ENCODE assay signal across 8 mouse cellular contexts in the genomic region with DNA sequence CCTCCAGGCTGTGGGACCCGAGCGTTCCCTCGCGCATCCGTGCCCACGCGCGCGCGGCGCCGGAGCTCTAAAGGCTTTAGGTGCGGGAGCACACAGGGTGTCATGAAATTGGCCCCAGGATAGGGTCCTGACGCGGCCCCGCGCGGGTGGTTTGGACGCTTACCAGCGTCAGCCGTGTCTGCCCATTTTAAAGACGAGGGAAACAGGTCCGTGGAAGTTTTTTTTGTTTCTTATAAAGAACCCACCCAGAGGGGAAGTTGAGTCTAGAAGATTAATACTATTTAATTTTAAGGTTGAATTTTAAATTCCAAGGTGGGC. TPM values are rescaled to one million over a fixed set of nuclear protein-coding genes. Genes with fewer than 3 reads are reported as not detected.
A peak's percentile ranks its signal among the peaks of the same experiment; 100 is the strongest.
DNase-seq lines count a peak whose midpoint lies in the region; ATAC-seq and TF ChIP-seq lines count a peak whose summit lies in the region.

No protein-coding gene starts in this region.

- H3K9ac ChIP-seq in forebrain, embryonic 13.5 days, result peak overlapping the region; percentile 91
- H3K9ac ChIP-seq in liver, embryonic 14.5 days (replicated peaks), result peak overlapping the region; percentile 74

- H3K4me1 ChIP-seq in heart, embryonic 10.5 days, result peaks cover 34% of the 10 kb centered on the region
- peaks cover 34% of the 10 kb centered on the region for H3K4me1 ChIP-seq in forebrain, embryonic 13.5 days
- H3K4me1 ChIP-seq in liver, embryonic 14.5 days (replicated peaks; ENCODE audit: control insufficient read depth in 2 of 2, insufficient read depth in 2 of 2, low read length in 1 of 2), result peaks cover 15 to 16% of the 10 kb centered on the region in 2 experiments

- no peak for ATAC-seq in forebrain, embryonic 13.5 days
- ATAC-seq in liver, embryonic 14.5 days (ENCODE audit: insufficient read depth), result no peak

- peaks cover 25% of the 10 kb centered on the region for H3K36me3 ChIP-seq in heart, embryonic 10.5 days
- peaks cover 28% of the 10 kb centered on the region for H3K36me3 ChIP-seq in C2C12 (ENCODE audit: control insufficient read depth, insufficient read depth)
- peaks cover 23% of the 10 kb centered on the region for H3K36me3 ChIP-seq in forebrain, embryonic 13.5 days (ENCODE audit: poor library complexity, severe bottlenecking)
- no peaks in the 10 kb centered on the region for H3K36me3 ChIP-seq in liver, embryonic 14.5 days (replicated peaks; ENCODE audit: control insufficient read depth, insufficient read depth, low read depth)

- peaks cover 10% of the 10 kb centered on the region for H3K79me3 ChIP-seq in C2C12 (ENCODE audit: low read depth)

- H3ac ChIP-seq in C2C12 (ENCODE audit: control insufficient read depth, insufficient read length, low read depth), result peak overlapping the region; percentile 63

- TF ChIP-seq CTCF in C2C12 (IDR thresholded peaks at IDR 0.05; ENCODE audit: control insufficient read depth, insufficient read depth, insufficient read length), result no peak
- TF ChIP-seq CTCF in liver, embryonic 14.5 days (IDR thresholded peaks at IDR 0.05; ENCODE audit: low read depth), result no peak

- TF ChIP-seq EP300 in liver, embryonic 14.5 days (IDR thresholded peaks at IDR 0.05; ENCODE audit: low read depth), result no peak

- peak overlapping the region; percentile 80 for H3K4me2 ChIP-seq in forebrain, embryonic 13.5 days
- H3K4me2 ChIP-seq in liver, embryonic 14.5 days (ENCODE audit: low read depth), result peak overlapping the region; percentile 98

- DNase-seq in heart, embryonic 10.5 days (ENCODE audit: low spot score), result no peak
- no peak for DNase-seq in heart, adult 8-10 months (ENCODE audit: low spot score)
- no peak for DNase-seq in liver, embryonic 14.5 days (ENCODE audit: low read depth in 3 of 3, low spot score in 3 of 3)
- DNase-seq in layer of hippocampus, adult 8-10 months (ENCODE audit: low spot score in 2 of 2), result no peak
- DNase-seq in ovary, postnatal 10 days (ENCODE audit: low spot score), result no peak
- DNase-seq in thymus, postnatal 0 days (ENCODE audit: low spot score), result no peak

- no peaks in the 10 kb centered on the region for H3K9me3 ChIP-seq in heart, embryonic 10.5 days
- H3K9me3 ChIP-seq in forebrain, embryonic 13.5 days (replicated peaks), result no peaks in the 10 kb centered on the region
- no peaks in the 10 kb centered on the region for H3K9me3 ChIP-seq in liver, embryonic 14.5 days (ENCODE audit: control insufficient read depth, low read length)

- H3K27ac ChIP-seq in heart, embryonic 10.5 days, result peak overlapping the region; percentile 98
- H3K27ac ChIP-seq in forebrain, embryonic 13.5 days, result peak overlapping the region; percentile 48; the same call in 1 of the 2 replicates
- no peak overlapping the region; the same call in 1 of the 2 replicates for H3K27ac ChIP-seq in liver, embryonic 14.5 days

- H3K27me3 ChIP-seq in heart, embryonic 10.5 days (ENCODE audit: insufficient read depth, poor library complexity, severe bottlenecking), result no peaks in the 10 kb centered on the region
- no peaks in the 10 kb centered on the region for H3K27me3 ChIP-seq in C2C12 (ENCODE audit: control insufficient read depth, insufficient read depth, insufficient read length)
- no peaks in the 10 kb centered on the region for H3K27me3 ChIP-seq in forebrain, embryonic 13.5 days
- H3K27me3 ChIP-seq in liver, embryonic 14.5 days (ENCODE audit: control insufficient read depth, insufficient read depth, low read length), result no peaks in the 10 kb centered on the region

- WGBS in heart, embryonic 10.5 days, result under 1% methylated on average over 23 of the region's 23 CpGs
- WGBS in forebrain, embryonic 13.5 days, result 0% methylated on average over 22 of the region's 23 CpGs
- under 1% methylated on average over 23 of the region's 23 CpGs for WGBS in liver, embryonic 14.5 days (ENCODE audit: insufficient replicate concordance)

- peak overlapping the region; percentile 97 for H3K4me3 ChIP-seq in heart, embryonic 10.5 days
- peak overlapping the region; percentile 94 for H3K4me3 ChIP-seq in C2C12 (ENCODE audit: insufficient read depth, poor library complexity, severe bottlenecking)
- H3K4me3 ChIP-seq in forebrain, embryonic 13.5 days, result peak overlapping the region; percentile 92
- peak overlapping the region; percentile 77 to 86 for H3K4me3 ChIP-seq in liver, embryonic 14.5 days (ENCODE audit: insufficient read depth in 1 of 2, low read depth in 2 of 2, low read length in 2 of 2)

- H3K79me2 ChIP-seq in C2C12 (ENCODE audit: control insufficient read depth, insufficient read depth), result peaks cover 33% of the 10 kb centered on the region

TF ChIP-seq in C2C12, 6 proteins besides CTCF, POLR2A, EP300 and RAD21:
- no peak for TF ChIP-seq CEBPB (IDR thresholded peaks at IDR 0.05; ENCODE audit: low read depth)
- no peak for TF ChIP-seq MAX (IDR thresholded peaks at IDR 0.05)
- no peak for TF ChIP-seq USF1 (IDR thresholded peaks at IDR 0.05; ENCODE audit: low read depth)
- no peak for TF ChIP-seq FOSL1 (IDR thresholded peaks at IDR 0.05; ENCODE audit: insufficient read depth, low read length, poor library complexity, severe bottlenecking)
- no peak for TF ChIP-seq MYOG (IDR thresholded peaks at IDR 0.05; ENCODE audit: control insufficient read depth, extremely low read depth, insufficient read length)

RNA-seq across cellular contexts. Expression of a gene that starts 0.3 kb away (rescaled TPM):
- polyA plus RNA-seq in heart, embryonic 10.5 days (2016; fragmentation: Nextera tagmentation; extraction: Ambion mirVana), result 2.4 and 2.9 TPM in 2 replicates
- total RNA-seq in heart, adult 8-10 months (2022), result 10 to 100 TPM; 83.8 to 98.3 (median 94.7) TPM
- 56.7 TPM for polyA plus RNA-seq in C2C12 (2012; fragmentation: generic; extraction: Trizol)
- 8.1 and 8.4 TPM in 2 replicates for polyA plus RNA-seq in forebrain, embryonic 13.5 days (2015; fragmentation: Nextera tagmentation; extraction: Ambion mirVana)
- polyA plus RNA-seq in liver, embryonic 14.5 days (2012; rRNA removed), result 6.2 and 7.0 TPM in 2 replicates
- polyA plus RNA-seq in liver, embryonic 14.5 days (2014; fragmentation: Nextera tagmentation; extraction: Ambion mirVana), result 1.6 TPM in 2 replicates
- total RNA-seq in layer of hippocampus, adult 8-10 months (2022), result 10 to 100 TPM; 29.4 to 44.7 (median 37.0) TPM
- 12.4 and 18.4 TPM in 2 replicates for polyA plus RNA-seq in thymus, postnatal 0 days (2015; fragmentation: Nextera tagmentation; extraction: Ambion mirVana)

RNA-seq across cellular contexts. Expression of a gene that starts 35.0 kb away (rescaled TPM):
- 37.3 and 48.0 TPM in 2 replicates for polyA plus RNA-seq in heart, embryonic 10.5 days (2016; fragmentation: Nextera tagmentation; extraction: Ambion mirVana)
- 10 to 100 TPM; 21.0 to 25.3 (median 21.7) TPM for total RNA-seq in heart, adult 8-10 months (2022)
- 48.9 TPM for polyA plus RNA-seq in C2C12 (2012; fragmentation: generic; extraction: Trizol)
- 90.6 and 94.0 TPM in 2 replicates for polyA plus RNA-seq in forebrain, embryonic 13.5 days (2015; fragmentation: Nextera tagmentation; extraction: Ambion mirVana)
- polyA plus RNA-seq in liver, embryonic 14.5 days (2012; rRNA removed), result 5.5 TPM in 2 replicates
- 6.3 and 6.8 TPM in 2 replicates for polyA plus RNA-seq in liver, embryonic 14.5 days (2014; fragmentation: Nextera tagmentation; extraction: Ambion mirVana)
- total RNA-seq in layer of hippocampus, adult 8-10 months (2022), result 10 to 100 TPM; 45.6 to 58.6 (median 54.5) TPM
- 39.6 and 42.7 TPM in 2 replicates for polyA plus RNA-seq in thymus, postnatal 0 days (2015; fragmentation: Nextera tagmentation; extraction: Ambion mirVana)

RNA-seq across cellular contexts. Expression of a gene that starts 52.0 kb away (rescaled TPM):
- 38.1 and 38.3 TPM in 2 replicates for polyA plus RNA-seq in heart, embryonic 10.5 days (2016; fragmentation: Nextera tagmentation; extraction: Ambion mirVana)
- total RNA-seq in heart, adult 8-10 months (2022), result 10 to 100 TPM; 24.8 to 31.0 (median 29.0) TPM
- 62.5 TPM for polyA plus RNA-seq in C2C12 (2012; fragmentation: generic; extraction: Trizol)
- polyA plus RNA-seq in forebrain, embryonic 13.5 days (2015; fragmentation: Nextera tagmentation; extraction: Ambion mirVana), result 47.2 and 50.9 TPM in 2 replicates
- polyA plus RNA-seq in liver, embryonic 14.5 days (2012; rRNA removed), result 23.5 and 23.7 TPM in 2 replicates
- polyA plus RNA-seq in liver, embryonic 14.5 days (2014; fragmentation: Nextera tagmentation; extraction: Ambion mirVana), result 22.6 and 28.2 TPM in 2 replicates
- 10 to 100 TPM; 49.4 to 61.5 (median 52.8) TPM for total RNA-seq in layer of hippocampus, adult 8-10 months (2022)
- 38.7 and 41.3 TPM in 2 replicates for polyA plus RNA-seq in thymus, postnatal 0 days (2015; fragmentation: Nextera tagmentation; extraction: Ambion mirVana)

RNA-seq across cellular contexts. Expression of a gene that starts 54.9 kb away (rescaled TPM):
- polyA plus RNA-seq in heart, embryonic 10.5 days (2016; fragmentation: Nextera tagmentation; extraction: Ambion mirVana), result 18.4 and 21.0 TPM in 2 replicates
- 10 to 100 TPM; 19.7 to 28.9 (median 23.3) TPM for total RNA-seq in heart, adult 8-10 months (2022)
- 37.0 TPM for polyA plus RNA-seq in C2C12 (2012; fragmentation: generic; extraction: Trizol)
- polyA plus RNA-seq in forebrain, embryonic 13.5 days (2015; fragmentation: Nextera tagmentation; extraction: Ambion mirVana), result 17.9 and 18.7 TPM in 2 replicates
- polyA plus RNA-seq in liver, embryonic 14.5 days (2012; rRNA removed), result 19.7 and 21.4 TPM in 2 replicates
- polyA plus RNA-seq in liver, embryonic 14.5 days (2014; fragmentation: Nextera tagmentation; extraction: Ambion mirVana), result 13.0 and 13.2 TPM in 2 replicates
- total RNA-seq in layer of hippocampus, adult 8-10 months (2022), result 10 to 100 TPM; 43.5 to 54.0 (median 46.4) TPM
- 15.5 and 16.3 TPM in 2 replicates for polyA plus RNA-seq in thymus, postnatal 0 days (2015; fragmentation: Nextera tagmentation; extraction: Ambion mirVana)
